17 mouse cellular contexts compared by ENCODE assay signal in the genomic region with DNA sequence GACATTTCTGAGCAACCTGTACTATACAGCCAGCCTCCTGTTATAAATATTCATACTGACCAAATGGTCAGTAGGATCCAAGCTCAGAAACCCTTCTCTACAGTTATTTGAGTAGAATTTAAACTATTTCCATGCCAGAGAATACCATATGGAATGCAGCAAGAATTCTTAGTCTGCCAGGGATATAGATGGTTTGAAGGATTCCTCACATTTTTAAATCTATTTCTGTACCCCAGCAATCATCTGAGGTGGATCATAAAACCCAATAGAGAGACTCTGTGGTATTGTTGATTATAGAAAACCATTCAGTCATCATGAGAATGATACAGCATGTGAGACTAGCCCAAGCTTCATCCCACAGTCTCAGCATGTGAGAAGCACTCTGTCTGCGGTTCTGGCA.
"Had no signal": no experiment of that assay in that cellular context is flagged by ENCODE, and none has a peak within 500 bp of the region (broad histone marks: within the 10 kb centered on the region; RNA-seq: fewer than 3 reads in every experiment).

No protein-coding gene starts in this region.

- H3K36me3 ChIP-seq: liver, embryonic 13.5 days; midbrain, embryonic 10.5 days; midbrain, embryonic 13.5 days; neural tube, embryonic 13.5 days; stomach, embryonic 15.5 days had no signal

- DNase-seq: kidney, adult 9 months; kidney, postnatal 14 days; kidney, postnatal 4 days; liver, embryonic 13.5 days; lung, adult 2 months; lung, postnatal 14 days; lung, postnatal 4 days; retina, postnatal 1 day; right cerebral cortex, postnatal 25 days; spleen, adult 18-20 months; thymus, postnatal 25 days had no signal

- H3K27ac ChIP-seq: liver, embryonic 13.5 days; midbrain, embryonic 10.5 days; midbrain, embryonic 13.5 days; neural tube, embryonic 13.5 days; stomach, embryonic 15.5 days had no signal

- H3K4me1 ChIP-seq: liver, embryonic 13.5 days; midbrain, embryonic 13.5 days; stomach, embryonic 15.5 days had no signal

- H3K27me3 ChIP-seq: liver, embryonic 13.5 days; midbrain, embryonic 13.5 days; neural tube, embryonic 13.5 days; stomach, embryonic 15.5 days had no signal

- H3K9ac ChIP-seq: liver, embryonic 13.5 days; midbrain, embryonic 13.5 days; neural tube, embryonic 13.5 days; stomach, embryonic 15.5 days had no signal

- H3K4me2 ChIP-seq: liver, embryonic 13.5 days; midbrain, embryonic 13.5 days; neural tube, embryonic 13.5 days; stomach, embryonic 15.5 days had no signal

- ATAC-seq: midbrain, embryonic 13.5 days; midbrain, embryonic 16.5 days had no signal

- H3K4me3 ChIP-seq: liver, embryonic 13.5 days; midbrain, embryonic 10.5 days; midbrain, embryonic 13.5 days; myocyte; neural tube, embryonic 13.5 days; stomach, embryonic 15.5 days had no signal

- H3K9me3 ChIP-seq: liver, embryonic 13.5 days; midbrain, embryonic 10.5 days; midbrain, embryonic 13.5 days; neural tube, embryonic 13.5 days; stomach, embryonic 15.5 days had no signal
